Mouse (Mus musculus) liver, embryonic 14.5 days (tissue): Measurements from ENCODE around the gene Bmpr1b. TPM values are rescaled to one million over a fixed set of nuclear protein-coding genes. Genes with fewer than 3 reads are reported as not detected.

Experiments used
- ATAC-seq: fragments of 200-750 bp; cut with Nextera tagmentation; 2 replicates; pipeline ENCODE4 v1.8.0; 2017; ENCODE audit warnings: moderate number of reproducible peaks, mild to moderate bottlenecking, moderate library complexity; ENCODE audit not compliant: insufficient read depth
- DNase-seq, 3 experiments: peaks; one replicate each; pipeline ENCODE4 v3.0.0-alpha.2; 2012 to 2013; ENCODE audit warnings: low read depth in 3 of 3, low spot score in 3 of 3
- H3K27ac ChIP-seq: fragments of 300-500 bp; sonication (generic); 2 replicates; pipeline ENCODE4 v1.5.1; 2014; ENCODE audit warnings: moderate library complexity, mild to moderate bottlenecking, control low read depth, inconsistent platforms
- H3K27me3 ChIP-seq: fragments of 300-500 bp; sonication (generic); 2 replicates; pipeline ENCODE4 v1.6.1; 2014; ENCODE audit warnings: mild to moderate bottlenecking, low read length, moderate library complexity; ENCODE audit not compliant: control insufficient read depth, insufficient read depth
- H3K36me3 ChIP-seq: fragments of 300-500 bp; sonication (generic); replicated peaks from 2 replicates; pipeline ENCODE4 v1.6.1; 2014; ENCODE audit warnings: low read depth; ENCODE audit not compliant: control insufficient read depth, insufficient read depth
- H3K4me1 ChIP-seq, 2 experiments: fragments of 200-500 bp in 1 of 2; fragments of 300-500 bp in 1 of 2; sonication (generic) in 1 of 2; replicated peaks; 2 replicates each; pipeline ENCODE4 v1.6.1; 2012 to 2014; ENCODE audit warnings: antibody characterized with exemption in 1 of 2, inconsistent platforms in 1 of 2, low read length in 1 of 2; ENCODE audit not compliant: control insufficient read depth in 2 of 2, insufficient read depth in 2 of 2
- H3K4me2 ChIP-seq: fragments of 300-500 bp; sonication (generic); 2 replicates; pipeline ENCODE4 v1.6.1; 2014; ENCODE audit warnings: low read depth, mild to moderate bottlenecking, control low read depth, moderate library complexity
- H3K4me3 ChIP-seq, 2 experiments: fragments of 200-500 bp in 1 of 2; fragments of 300-500 bp in 1 of 2; sonication (generic) in 1 of 2; 2 replicates each; pipeline ENCODE4 v1.5.1; 2012 to 2014; ENCODE audit warnings: low read depth in 2 of 2, low read length in 2 of 2, mild to moderate bottlenecking in 2 of 2, control low read depth in 1 of 2, inconsistent platforms in 1 of 2, moderate library complexity in 1 of 2; ENCODE audit not compliant: insufficient read depth in 1 of 2
- H3K9ac ChIP-seq: fragments of 300-500 bp; sonication (generic); replicated peaks from 2 replicates; pipeline ENCODE4 v1.6.1; 2014; ENCODE audit warnings: mild to moderate bottlenecking, control low read depth, moderate library complexity
- H3K9me3 ChIP-seq: fragments of 300-500 bp; sonication (generic); 2 replicates; pipeline ENCODE4 v1.6.1; 2016; ENCODE audit warnings: low read length, mixed read lengths; ENCODE audit not compliant: control insufficient read depth
- CTCF ChIP-seq: IDR thresholded peaks from 2 replicates; pipeline ENCODE4 v1.5.1; 2016; ENCODE audit warnings: antibody characterized with exemption, low read depth, control low read depth
- EP300 ChIP-seq: IDR thresholded peaks from 2 replicates; pipeline ENCODE4 v1.6.1; 2016; ENCODE audit warnings: antibody characterized with exemption, low read depth
- WGBS: fragments of 180-500 bp; shearing (Covaris S2); extraction: QIAGEN DNeasy Blood & Tissue Kit; methylation state at CpG from one replicate; pipeline ENCODE4 v1.1.7; 2014; ENCODE audit not compliant: insufficient replicate concordance; 5-methylcytosine and 5-hydroxymethylcytosine counted together
- polyA plus RNA-seq, 2 experiments: library from polyadenylated mRNA; depleted of rRNA in 1 of 2; stranded (reverse) in 1 of 2; unstranded in 1 of 2; fragments of >200 nt; fragmentation: Nextera tagmentation in 1 of 2; extraction: Ambion mirVana in 1 of 2; gene quantifications; 2 replicates each; pipeline versions ENCODE4 v1.2.1 to v1.2.3; 2012 to 2014

Gene Bmpr1b
- polyA plus RNA-seq, 2 experiments: 0.03 to 0.05 TPM

DNA sequence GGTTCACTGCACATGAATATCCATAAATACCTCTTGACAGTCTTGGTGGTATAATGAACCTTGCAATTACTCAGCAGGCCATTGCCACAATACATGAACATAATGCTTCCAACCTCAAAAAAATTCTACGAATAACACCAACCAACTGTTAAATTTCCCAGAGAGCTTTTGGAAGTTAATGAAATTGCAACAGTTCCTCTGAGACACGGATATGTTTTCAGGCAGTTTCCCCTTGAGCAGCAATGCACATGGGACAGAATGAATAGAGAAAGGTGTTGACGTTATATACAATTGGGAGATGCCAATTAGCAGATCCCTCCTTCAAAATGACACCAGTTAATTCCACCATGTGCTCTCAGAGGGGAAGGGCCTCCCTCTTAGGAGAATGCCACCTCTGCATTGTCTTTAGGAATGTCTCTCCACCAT, 225.9 kb downstream of the Bmpr1b start:
- Histone ChIP-seq H3K9me3 (no peaks in the 10 kb centered on the region), H3K9ac (no peak overlapping the region), H3K4me1 (no peaks in the 10 kb centered on the region), H3K4me2 (no peak overlapping the region), H3K36me3 (no peaks in the 10 kb centered on the region), H3K4me3 (no peak overlapping the region), H3K27me3 (no peaks in the 10 kb centered on the region), H3K27ac (no peak overlapping the region)
- TF ChIP-seq EP300: no peak
- no peak for TF ChIP-seq CTCF
- ATAC-seq: no peak
- DNase-seq: no peak
- WGBS: 60% methylated on average over 3 of the region's 3 CpGs

DNA sequence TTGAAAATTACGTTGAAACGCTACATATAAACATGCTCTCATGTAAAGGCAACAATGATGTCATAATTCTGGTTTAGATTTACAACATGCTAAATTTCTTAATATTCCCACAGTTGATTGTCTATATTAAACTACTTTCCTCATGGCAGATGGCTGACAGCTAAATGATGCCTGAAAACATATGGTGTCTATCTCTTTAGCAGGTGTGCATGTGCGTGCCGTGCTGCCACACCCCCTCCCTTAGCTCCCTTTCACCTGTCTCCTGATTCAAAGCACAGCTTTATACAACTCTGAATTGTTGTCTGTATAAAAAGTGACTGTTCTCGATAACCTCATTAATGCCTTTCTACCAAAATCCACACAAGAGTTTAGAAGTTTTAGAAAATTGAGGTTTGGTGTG, 229.0 kb downstream of the Bmpr1b start:
- DNase-seq (no peak), ATAC-seq (no peak)
- Histone ChIP-seq H3K27ac (no peak overlapping the region), H3K36me3 (no peaks in the 10 kb centered on the region), H3K9ac (no peak overlapping the region), H3K9me3 (no peaks in the 10 kb centered on the region), H3K27me3 (no peaks in the 10 kb centered on the region), H3K4me3 (no peak overlapping the region), H3K4me2 (no peak overlapping the region), H3K4me1 (no peaks in the 10 kb centered on the region)
- TF ChIP-seq CTCF (no peak), EP300 (no peak)
- 71% methylated on average over 5 of the region's 5 CpGs for WGBS

DNA sequence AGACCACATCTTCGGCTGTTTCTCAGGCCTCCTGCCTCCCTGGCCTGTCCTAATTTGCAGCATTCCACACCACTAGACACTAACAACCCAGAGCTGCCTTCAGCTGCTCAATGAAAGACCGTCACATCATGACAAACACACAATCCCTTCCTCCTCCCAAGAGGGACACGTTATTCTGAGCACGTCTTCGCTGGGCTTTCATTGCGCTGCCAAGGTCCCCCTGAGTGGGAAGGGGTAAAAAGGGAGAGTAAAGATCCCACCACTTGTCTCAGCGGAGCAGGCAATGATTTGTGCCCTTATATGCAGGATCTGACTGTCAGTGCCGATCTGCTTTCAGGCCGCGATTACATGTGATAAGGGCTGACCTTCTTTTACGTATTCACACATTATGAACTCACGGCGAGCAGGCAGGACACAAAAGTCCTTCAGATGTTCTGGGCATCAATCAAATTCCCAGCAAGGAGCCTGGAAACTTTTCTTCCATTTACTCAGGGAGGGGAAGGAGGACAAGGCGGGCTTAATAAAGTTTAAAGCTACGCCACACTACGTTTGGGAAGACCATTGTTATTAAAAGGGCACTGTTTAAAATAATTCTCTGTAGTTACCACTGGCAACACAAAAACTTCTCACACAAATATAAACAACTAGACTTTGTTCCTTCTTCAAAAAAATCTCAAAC, 232.5 kb downstream of the Bmpr1b start:
- H3K27me3 ChIP-seq: no peaks in the 10 kb centered on the region
- no peak overlapping the region for H3K9ac ChIP-seq
- TF ChIP-seq CTCF (no peak), EP300 (no peak)
- H3K4me2 ChIP-seq: no peak overlapping the region
- H3K27ac ChIP-seq: no peak overlapping the region
- WGBS: 59% methylated on average over 16 of the region's 16 CpGs
- no peaks in the 10 kb centered on the region for H3K4me1 ChIP-seq
- H3K9me3 ChIP-seq: no peaks in the 10 kb centered on the region
- H3K36me3 ChIP-seq: no peaks in the 10 kb centered on the region
- no peak overlapping the region for H3K4me3 ChIP-seq
- DNase-seq (no peak), ATAC-seq (no peak)

DNA sequence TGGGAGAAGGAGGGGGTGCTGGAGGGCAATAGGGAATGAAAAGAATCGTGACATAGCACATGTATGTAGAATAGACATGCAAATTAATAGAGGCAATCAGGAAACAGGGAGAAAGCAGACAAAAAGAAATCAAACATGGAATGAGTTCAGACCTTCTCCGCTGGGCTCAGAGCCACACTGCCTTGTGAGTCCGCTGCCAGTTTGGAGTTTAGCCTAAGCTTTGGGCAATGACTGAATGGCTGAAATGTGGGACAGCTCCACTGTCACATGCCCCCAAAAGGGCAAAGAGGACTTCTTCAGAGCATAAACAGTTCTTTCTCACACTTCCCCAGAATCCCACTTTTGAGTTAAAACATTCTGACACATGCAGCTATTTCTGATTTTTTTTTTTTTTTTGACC, 236.3 kb downstream of the Bmpr1b start:
- 65% methylated on average over 3 of the region's 3 CpGs for WGBS
- Histone ChIP-seq H3K27ac (no peak overlapping the region), H3K9ac (no peak overlapping the region), H3K9me3 (no peaks in the 10 kb centered on the region), H3K4me3 (no peak overlapping the region), H3K27me3 (no peaks in the 10 kb centered on the region), H3K4me1 (no peaks in the 10 kb centered on the region), H3K36me3 (no peaks in the 10 kb centered on the region), H3K4me2 (no peak overlapping the region)
- DNase-seq (no peak), ATAC-seq (no peak)
- TF ChIP-seq EP300 (no peak), CTCF (no peak)

DNA sequence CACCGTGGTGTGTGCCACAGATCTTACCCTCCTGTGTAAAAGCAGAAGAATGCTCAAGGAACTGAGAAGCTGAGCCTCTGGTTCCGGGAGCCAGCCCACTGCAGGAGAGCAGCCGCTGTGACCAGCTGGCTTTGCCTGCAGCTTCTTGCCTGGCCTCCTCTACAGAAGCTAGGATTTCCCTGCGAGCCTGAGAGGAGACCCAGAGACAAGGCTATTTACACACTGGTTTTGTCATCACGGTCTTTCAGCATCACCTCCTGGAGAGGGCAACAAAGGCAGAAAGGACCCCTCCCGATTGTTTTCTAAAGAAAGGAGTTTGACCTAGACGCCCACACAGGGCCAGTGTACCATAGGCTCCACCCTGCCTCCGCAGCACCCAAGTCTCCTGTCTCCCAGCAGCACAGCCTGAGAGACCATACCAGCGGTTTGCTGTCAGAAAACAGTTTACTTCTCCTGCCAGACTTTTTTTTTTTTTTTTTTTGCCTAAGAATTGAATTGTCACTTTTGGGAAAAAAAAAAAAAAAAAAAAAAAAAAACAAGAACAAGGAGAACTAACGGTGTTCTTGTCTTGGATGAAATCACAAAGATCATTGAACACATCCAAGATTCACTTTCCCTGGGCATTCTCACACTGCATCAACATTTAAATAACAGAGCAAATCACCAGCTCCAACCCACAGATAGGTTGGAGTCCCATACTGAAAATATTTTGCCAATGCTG, 237.7 kb downstream of the Bmpr1b start:
- 5% methylated on average over 10 of the region's 10 CpGs for WGBS
- Histone ChIP-seq H3K4me2 (no peak overlapping the region), H3K36me3 (no peaks in the 10 kb centered on the region), H3K27me3 (no peaks in the 10 kb centered on the region), H3K4me1 (no peaks in the 10 kb centered on the region), H3K27ac (no peak overlapping the region), H3K9ac (no peak overlapping the region), H3K9me3 (no peaks in the 10 kb centered on the region), H3K4me3 (no peak overlapping the region)
- TF ChIP-seq CTCF (no peak), EP300 (no peak)
- DNase-seq: no peak
- ATAC-seq: no peak
